Comparison of ENCODE assay signal across 14 mouse cellular contexts in genomic region chr12:74951124-74952115, GRCm38 (mm10).
A peak's percentile ranks its signal among the peaks of the same experiment; 100 is the strongest.
DNase-seq lines count a peak whose midpoint lies in the region; ATAC-seq and TF ChIP-seq lines count a peak whose summit lies in the region.
"Had no signal": no experiment of that assay in that cellular context is flagged by ENCODE, and none has a peak within 500 bp of the region (broad histone marks: within the 10 kb centered on the region; RNA-seq: fewer than 3 reads in every experiment).

No protein-coding gene starts in this region.

- WGBS in forebrain, embryonic 15.5 days, result 50% methylated on average over 9 of the region's 9 CpGs
- 68% methylated on average over 9 of the region's 9 CpGs for WGBS in forebrain, embryonic 11.5 days
- 63% methylated on average over 9 of the region's 9 CpGs for WGBS in hindbrain, embryonic 10.5 days
- WGBS in midbrain, postnatal 0 days, result 37% methylated on average over 9 of the region's 9 CpGs
- WGBS in thymus, adult 2 months, result 90% methylated on average over 9 of the region's 9 CpGs

- H3K27me3 ChIP-seq in forebrain, embryonic 15.5 days, result no peaks in the 10 kb centered on the region
- H3K27me3 ChIP-seq in forebrain, embryonic 11.5 days (ENCODE audit: control insufficient read depth, insufficient read depth, low read length), result no peaks in the 10 kb centered on the region
- H3K27me3 ChIP-seq in hindbrain, embryonic 10.5 days (ENCODE audit: insufficient read depth, poor library complexity, severe bottlenecking), result no peaks in the 10 kb centered on the region
- no peaks in the 10 kb centered on the region for H3K27me3 ChIP-seq in midbrain, postnatal 0 days (ENCODE audit: insufficient read depth, low read length)
- H3K27me3 ChIP-seq in thymus, adult 2 months (ENCODE audit: control insufficient read depth, insufficient read depth, low read length), result no peaks in the 10 kb centered on the region
- H3K27me3 ChIP-seq: CH12.LX; heart, embryonic 15.5 days had no signal

- no peak for TF ChIP-seq POLR2A in thymus, adult 2 months (IDR thresholded peaks at IDR 0.05; ENCODE audit: control insufficient read depth, extremely low read depth, insufficient read depth, low read length, poor library complexity)

- no peaks in the 10 kb centered on the region for H3K36me3 ChIP-seq in forebrain, embryonic 15.5 days
- no peaks in the 10 kb centered on the region for H3K36me3 ChIP-seq in forebrain, embryonic 11.5 days (ENCODE audit: control insufficient read depth, insufficient read depth, low read length)
- no peaks in the 10 kb centered on the region for H3K36me3 ChIP-seq in hindbrain, embryonic 10.5 days
- H3K36me3 ChIP-seq in midbrain, postnatal 0 days (ENCODE audit: insufficient read depth, low read length), result no peaks in the 10 kb centered on the region
- H3K36me3 ChIP-seq in thymus, adult 2 months (ENCODE audit: control insufficient read depth, insufficient read depth, low read length), result no peaks in the 10 kb centered on the region
- H3K36me3 ChIP-seq: heart, embryonic 15.5 days had no signal

- no peak for TF ChIP-seq CTCF in midbrain, postnatal 0 days (IDR thresholded peaks at IDR 0.05)
- TF ChIP-seq CTCF in thymus, adult 2 months (IDR thresholded peaks at IDR 0.05; ENCODE audit: borderline replicate concordance, control insufficient read depth, extremely low read depth, insufficient read depth, low read length, poor library complexity), result no peak

- no peak overlapping the region for H3K4me2 ChIP-seq in forebrain, embryonic 15.5 days (replicated peaks)
- H3K4me2 ChIP-seq in forebrain, embryonic 11.5 days (ENCODE audit: low read depth, low read length, severe bottlenecking), result no peak overlapping the region
- H3K4me2 ChIP-seq in midbrain, postnatal 0 days (ENCODE audit: low read depth, low read length, poor library complexity, severe bottlenecking), result no peak overlapping the region
- H3K4me2 ChIP-seq: heart, embryonic 15.5 days had no signal

- H3K4me1 ChIP-seq in forebrain, embryonic 15.5 days, result peaks cover 10% of the 10 kb centered on the region
- no peaks in the 10 kb centered on the region for H3K4me1 ChIP-seq in forebrain, embryonic 11.5 days (replicated peaks; ENCODE audit: control insufficient read depth, insufficient read depth, low read length)
- peaks cover 6% of the 10 kb centered on the region for H3K4me1 ChIP-seq in hindbrain, embryonic 10.5 days (replicated peaks)
- H3K4me1 ChIP-seq in midbrain, postnatal 0 days (ENCODE audit: insufficient read depth, low read length), result no peaks in the 10 kb centered on the region
- no peaks in the 10 kb centered on the region for H3K4me1 ChIP-seq in thymus, adult 2 months (replicated peaks; ENCODE audit: control insufficient read depth, insufficient read depth, low read length)
- H3K4me1 ChIP-seq: heart, embryonic 15.5 days had no signal

- ATAC-seq in forebrain, embryonic 15.5 days (replicated peaks), result peak; percentile 64; the same call in 1 of the 2 replicates
- ATAC-seq in forebrain, embryonic 11.5 days (replicated peaks; ENCODE audit: low FRiP score), result no peak
- no peak for ATAC-seq in midbrain, postnatal 0 days (ENCODE audit: low FRiP score)
- ATAC-seq in CD4-positive, CD25-positive, alpha-beta regulatory T cell, adult 4 months, result no peak

- H3K4me3 ChIP-seq in forebrain, embryonic 15.5 days, result no peak overlapping the region
- H3K4me3 ChIP-seq in forebrain, embryonic 11.5 days (ENCODE audit: low read depth, low read length), result no peak overlapping the region
- H3K4me3 ChIP-seq in hindbrain, embryonic 10.5 days, result no peak overlapping the region
- H3K4me3 ChIP-seq in midbrain, postnatal 0 days (ENCODE audit: low read depth, low read length), result no peak overlapping the region
- no peak overlapping the region for H3K4me3 ChIP-seq in thymus, adult 2 months (ENCODE audit: control insufficient read depth, insufficient read depth, low read length)
- H3K4me3 ChIP-seq: heart, embryonic 15.5 days had no signal

- H3K9ac ChIP-seq in forebrain, embryonic 15.5 days (replicated peaks), result 0 out of 2 replicates have a peak overlapping the region, but pooled peaks have one; percentile 4
- H3K9ac ChIP-seq in forebrain, embryonic 11.5 days (ENCODE audit: low read length), result no peak overlapping the region
- no peak overlapping the region for H3K9ac ChIP-seq in midbrain, postnatal 0 days (replicated peaks; ENCODE audit: low read length, poor library complexity, severe bottlenecking)
- H3K9ac ChIP-seq: heart, embryonic 15.5 days had no signal

- no peak overlapping the region for H3K27ac ChIP-seq in forebrain, embryonic 15.5 days (replicated peaks)
- no peak overlapping the region for H3K27ac ChIP-seq in forebrain, embryonic 11.5 days (ENCODE audit: low read depth, low read length)
- H3K27ac ChIP-seq in hindbrain, embryonic 10.5 days, result no peak overlapping the region
- no peak overlapping the region for H3K27ac ChIP-seq in midbrain, postnatal 0 days (ENCODE audit: low read depth, low read length)
- no peak overlapping the region for H3K27ac ChIP-seq in thymus, adult 2 months (ENCODE audit: control insufficient read depth, insufficient read depth, low read length)
- H3K27ac ChIP-seq: heart, embryonic 15.5 days; stomach, postnatal 0 days had no signal

- no peak for DNase-seq in forebrain, embryonic 11.5 days (ENCODE audit: low spot score)
- DNase-seq in brain, adult 2 months (ENCODE audit: low read depth, low spot score), result peak; percentile 43
- DNase-seq in hindbrain, embryonic 10.5 days (ENCODE audit: low spot score), result peak; percentile 4
- peak; percentile 73 for DNase-seq in midbrain, postnatal 0 days (ENCODE audit: low spot score)
- DNase-seq in spleen, postnatal 14 days (ENCODE audit: low spot score in 2 of 2), result no peak
- no peak for DNase-seq in thymus, adult 2 months
- DNase-seq: kidney, adult 18-20 months; layer of hippocampus, postnatal 36 days; lung, adult 18-20 months had no signal

- H3K9me3 ChIP-seq in forebrain, embryonic 15.5 days, result no peaks in the 10 kb centered on the region
- no peaks in the 10 kb centered on the region for H3K9me3 ChIP-seq in forebrain, embryonic 11.5 days (ENCODE audit: control insufficient read depth, low read length)
- no peaks in the 10 kb centered on the region for H3K9me3 ChIP-seq in hindbrain, embryonic 10.5 days
- no peaks in the 10 kb centered on the region for H3K9me3 ChIP-seq in midbrain, postnatal 0 days (ENCODE audit: low read length)
- H3K9me3 ChIP-seq: heart, embryonic 15.5 days had no signal

Comparison
In these comparisons a context has a peak if more than half of its experiments do, and no peak if none do; other contexts are left out.
1. DNase-seq: peak in brain, adult 2 months (single experiment), hindbrain, embryonic 10.5 days (single experiment) and midbrain, postnatal 0 days (single experiment); none in forebrain, embryonic 11.5 days (single experiment), spleen, postnatal 14 days (0 of 2) and thymus, adult 2 months (single experiment).